Mouse (Mus musculus) olfactory bulb, adult 2 months (tissue): ENCODE results near the gene Lrrc56.

Experiments used
- CTCF ChIP-seq: fragments of 200-500 bp; IDR thresholded peaks from 2 replicates; pipeline ENCODE4 v1.5.1; 2012; ENCODE audit warnings: low read depth, mild to moderate bottlenecking, low read length, moderate library complexity; ENCODE audit not compliant: insufficient read depth
- POLR2A ChIP-seq: fragments of 200-500 bp; IDR thresholded peaks from 2 replicates; pipeline ENCODE4 v1.6.1; 2012; ENCODE audit warnings: mild to moderate bottlenecking, low read depth, low read length, moderate library complexity; ENCODE audit not compliant: insufficient read depth

DNA sequence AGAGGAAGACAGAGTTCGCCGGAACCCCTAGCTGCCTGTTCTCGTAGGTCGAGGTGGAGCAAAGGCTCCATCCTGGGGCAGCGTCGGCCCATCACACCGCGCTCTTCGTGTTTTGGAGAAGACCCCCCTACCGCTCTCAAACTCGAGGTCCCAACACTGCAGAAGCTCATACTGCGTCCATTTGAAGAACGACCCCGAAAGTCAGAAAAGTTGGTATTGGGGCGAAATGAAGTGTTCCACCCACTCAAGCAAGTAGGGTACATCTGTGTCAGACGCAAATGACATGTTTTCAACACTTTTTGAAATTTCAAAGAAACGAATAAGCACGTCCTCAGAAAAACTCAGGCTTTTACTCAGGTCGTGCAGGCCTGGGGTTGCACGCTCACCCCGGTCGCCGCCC, 452 bp downstream of the Lrrc56 start:
- TF ChIP-seq CTCF (no peak), POLR2A (no peak)
